Mouse (Mus musculus) cortical plate, adult 2 months (tissue): ENCODE measurements at regions not wholly inside any gene's neighbourhood (a gene's known extent, or its start where the extent isn't known, plus 50 kb on each side); places are given as distances from the start of the nearest gene placed in this dataset.

Source experiments
- H3K27ac ChIP-seq: fragments of 200-500 bp; 2 replicates; pipeline ENCODE4 v1.5.1; 2012; ENCODE audit warnings: low read length, control low read depth, inconsistent platforms; ENCODE audit not compliant: insufficient read depth
- H3K4me1 ChIP-seq: fragments of 200-500 bp; 2 replicates; pipeline ENCODE4 v1.6.1; 2011; ENCODE audit warnings: low read length; ENCODE audit not compliant: control insufficient read depth, insufficient read depth
- H3K4me3 ChIP-seq: fragments of 200-500 bp; 2 replicates; pipeline ENCODE4 v1.5.1; 2011; ENCODE audit warnings: mild to moderate bottlenecking, low read length, control low read depth; ENCODE audit not compliant: insufficient read depth
- CTCF ChIP-seq: fragments of 200-500 bp; IDR thresholded peaks from 2 replicates; pipeline ENCODE4 v1.5.1; 2011; ENCODE audit warnings: mild to moderate bottlenecking, control low read depth, low read length; ENCODE audit not compliant: insufficient read depth; ENCODE audit errors: extremely low read depth
- POLR2A ChIP-seq: fragments of 200-500 bp; IDR thresholded peaks from 2 replicates; pipeline ENCODE4 v1.6.1; 2011; ENCODE audit warnings: mild to moderate bottlenecking, low read length, control low read depth; ENCODE audit not compliant: insufficient read depth; ENCODE audit errors: extremely low read depth

GRCm38 (mm10) chr6:120614526-120614925 is 51.6 kb upstream of the Cecr2 start:
- TF ChIP-seq CTCF: no peak
- no peak for TF ChIP-seq POLR2A

GRCm38 (mm10) chr6:120612346-120612745 is 53.8 kb upstream of the Cecr2 start:
- no peak for TF ChIP-seq CTCF
- TF ChIP-seq POLR2A: no peak
- no peak overlapping the region for H3K4me3 ChIP-seq
- no peak overlapping the region for H3K27ac ChIP-seq
- H3K4me1 ChIP-seq: no peaks in the 10 kb centered on the region

More at GRCm38 (mm10) chr6:120614526-120614925, 51.6 kb upstream of the Cecr2 start:
- no peaks in the 10 kb centered on the region for H3K4me1 ChIP-seq
- no peak overlapping the region for H3K27ac ChIP-seq
- no peak overlapping the region for H3K4me3 ChIP-seq

- Histone ChIP-seq H3K4me3 (no peak overlapping the region), H3K4me1 (no peaks in the 10 kb centered on the region), H3K27ac (no peak overlapping the region)
- TF ChIP-seq POLR2A (no peak), CTCF (no peak)
Observed at GRCm38 (mm10) chr6:120609858-120610257, 56.3 kb upstream of the Cecr2 start.

GRCm38 (mm10) chr6:120605471-120605870 is 60.7 kb upstream of the Cecr2 start:
- Histone ChIP-seq H3K4me1 (no peaks in the 10 kb centered on the region), H3K4me3 (no peak overlapping the region), H3K27ac (no peak overlapping the region)
- TF ChIP-seq POLR2A: no peak
- TF ChIP-seq CTCF: no peak

- Histone ChIP-seq H3K4me1 (no peaks in the 10 kb centered on the region), H3K4me3 (no peak overlapping the region), H3K27ac (no peak overlapping the region)
- TF ChIP-seq POLR2A: no peak
- TF ChIP-seq CTCF: no peak
Observed at GRCm38 (mm10) chr6:120604020-120604958, 61.9 kb upstream of the Cecr2 start.

- H3K27ac ChIP-seq: no peak overlapping the region
- no peak for TF ChIP-seq POLR2A
- peak; percentile 6; the same call in 1 of the 2 replicates for TF ChIP-seq CTCF
Observed at GRCm38 (mm10) chr6:120603454-120603853, 62.7 kb upstream of the Cecr2 start.

GRCm38 (mm10) chr6:120600376-120600775 is 65.8 kb upstream of the Cecr2 start:
- TF ChIP-seq CTCF (no peak), POLR2A (no peak)
- Histone ChIP-seq H3K4me3 (no peak overlapping the region), H3K4me1 (no peaks in the 10 kb centered on the region), H3K27ac (no peak overlapping the region)

More at GRCm38 (mm10) chr6:120603454-120603853, 62.7 kb upstream of the Cecr2 start:
- Histone ChIP-seq H3K4me3 (no peak overlapping the region), H3K4me1 (no peaks in the 10 kb centered on the region)

GRCm38 (mm10) chr6:120598471-120598870 is 67.4 kb upstream of the Hdhd5 start:
- Histone ChIP-seq H3K4me1 (no peaks in the 10 kb centered on the region), H3K27ac (no peak overlapping the region), H3K4me3 (no peak overlapping the region)
- TF ChIP-seq CTCF: no peak
- TF ChIP-seq POLR2A: no peak

- TF ChIP-seq CTCF (peak; percentile 26), POLR2A (no peak)
- Histone ChIP-seq H3K4me1 (no peaks in the 10 kb centered on the region), H3K27ac (no peak overlapping the region), H3K4me3 (no peak overlapping the region)
Observed at GRCm38 (mm10) chr6:120597887-120598286, 66.8 kb upstream of the Hdhd5 start.

- TF ChIP-seq CTCF (no peak), POLR2A (no peak)
- no peak overlapping the region for H3K4me3 ChIP-seq
- H3K4me1 ChIP-seq: 0 out of 2 replicates have a peak, but pooled peaks cover 2% of the 10 kb centered on the region
- no peak overlapping the region for H3K27ac ChIP-seq
Observed at GRCm38 (mm10) chr6:120596717-120597116, 65.6 kb upstream of the Hdhd5 start.
